ENCODE assay signal across 26 mouse cellular contexts in genomic region chr9:44991821-44992220, GRCm38 (mm10). TPM values are rescaled to one million over a fixed set of nuclear protein-coding genes. Genes with fewer than 3 reads are reported as not detected.
DNase-seq lines count a peak whose midpoint lies in the region; ATAC-seq and TF ChIP-seq lines count a peak whose summit lies in the region.
"Had no signal": no experiment of that assay in that cellular context is flagged by ENCODE, and none has a peak within 500 bp of the region (broad histone marks: within the 10 kb centered on the region; RNA-seq: fewer than 3 reads in every experiment).

No protein-coding gene starts in this region.

- peak; percentile 58 for DNase-seq in heart, embryonic 10.5 days (ENCODE audit: low spot score)
- DNase-seq in 3T3-L1 (ENCODE audit: low read depth, low spot score) (peak; percentile 11), MEL (ENCODE audit: low read depth, low spot score) (peak; percentile 74), R1 (ENCODE audit: low read depth, low spot score) (peak; percentile 43)
- no peak for DNase-seq in layer of hippocampus, postnatal 25 days (ENCODE audit: extremely low spot score in 1 of 2, low spot score in 1 of 2)
- DNase-seq in cerebellum, adult 8-10 months = no peak
- DNase-seq in testis, postnatal 14 days (ENCODE audit: low spot score) = no peak
- DNase-seq: adrenal gland, adult 8-10 months; adrenal gland, postnatal 14 days; adrenal gland, postnatal 36 days; embryo, embryonic 11 days; forebrain, postnatal 0 days had no signal

- ATAC-seq in heart, embryonic 11.5 days (replicated peaks; ENCODE audit: insufficient number of reproducible peaks, low FRiP score, low TSS enrichment) = no peak
- ATAC-seq: activated CD4-positive, CD25-positive, alpha-beta regulatory T cell, adult 4 months; forebrain, embryonic 15.5 days; forebrain, postnatal 0 days; Patski had no signal

- no peak overlapping the region for H3K27ac ChIP-seq in heart, embryonic 10.5 days
- no peak overlapping the region for H3K27ac ChIP-seq in heart, embryonic 11.5 days (ENCODE audit: low read depth, low read length)
- peak overlapping the region; percentile 89 for H3K27ac ChIP-seq in MEL (ENCODE audit: control insufficient read depth, low read depth, low read length)
- H3K27ac ChIP-seq: embryonic facial prominence, embryonic 13.5 days; embryonic facial prominence, embryonic 15.5 days; forebrain, embryonic 10.5 days; forebrain, embryonic 12.5 days; forebrain, embryonic 15.5 days had no signal

- no peaks in the 10 kb centered on the region for H3K79me2 ChIP-seq in MEL (ENCODE audit: control insufficient read depth, insufficient read depth, low read length, poor library complexity)

- TF ChIP-seq CTCF in MEL (IDR thresholded peaks at IDR 0.05 in 2 of 3, conservative IDR thresholded peaks at IDR 0.05 in 1 of 3; ENCODE audit: control insufficient read depth in 1 of 3, insufficient read depth in 1 of 3, low read depth in 2 of 3, low read length in 3 of 3, poor library complexity in 1 of 3, severe bottlenecking in 1 of 3) = no peak

- no peak for TF ChIP-seq RAD21 in MEL (IDR thresholded peaks at IDR 0.05; ENCODE audit: low read depth, low read length)

- WGBS in heart, embryonic 10.5 days = 84% methylated on average over 2 of the region's 2 CpGs
- 75% methylated on average over 2 of the region's 2 CpGs for WGBS in heart, embryonic 11.5 days (ENCODE audit: insufficient replicate concordance)

- no peak overlapping the region for H3K4me3 ChIP-seq in heart, embryonic 10.5 days
- H3K4me3 ChIP-seq in heart, embryonic 11.5 days (ENCODE audit: low read depth, low read length) = no peak overlapping the region
- H3K4me3 ChIP-seq in MEL (ENCODE audit: control insufficient read depth in 1 of 2, insufficient read depth in 1 of 2, low read depth in 2 of 2, low read length in 2 of 2) = peak overlapping the region in 1 of 2 experiments; percentile 10; a peak in 1 of 4 replicates
- H3K4me3 ChIP-seq: embryonic facial prominence, embryonic 13.5 days; embryonic facial prominence, embryonic 15.5 days; erythroblast, embryonic 14.5 days; forebrain, embryonic 10.5 days; forebrain, embryonic 12.5 days; forebrain, embryonic 15.5 days had no signal

- no peak for TF ChIP-seq EP300 in MEL (IDR thresholded peaks at IDR 0.05; ENCODE audit: low read depth in 1 of 2, low read length in 2 of 2)

- no peak overlapping the region for H3K9ac ChIP-seq in heart, embryonic 11.5 days (ENCODE audit: low read depth, low read length)
- no peak overlapping the region for H3K9ac ChIP-seq in MEL (ENCODE audit: control insufficient read depth, low read depth, low read length, poor library complexity, severe bottlenecking)
- H3K9ac ChIP-seq: embryonic facial prominence, embryonic 13.5 days; embryonic facial prominence, embryonic 15.5 days; forebrain, embryonic 12.5 days; forebrain, embryonic 15.5 days; forebrain, postnatal 0 days had no signal

- no peaks in the 10 kb centered on the region for H3K36me3 ChIP-seq in heart, embryonic 10.5 days
- no peaks in the 10 kb centered on the region for H3K36me3 ChIP-seq in heart, embryonic 11.5 days (ENCODE audit: control insufficient read depth, insufficient read depth, low read length)
- peaks cover 0 to 49% of the 10 kb centered on the region in 2 experiments; a peak in 2 of 4 replicates for H3K36me3 ChIP-seq in MEL (ENCODE audit: control insufficient read depth in 1 of 2, insufficient read depth in 2 of 2, low read length in 2 of 2)
- H3K36me3 ChIP-seq: embryonic facial prominence, embryonic 13.5 days; embryonic facial prominence, embryonic 15.5 days; forebrain, embryonic 10.5 days; forebrain, embryonic 12.5 days; forebrain, embryonic 15.5 days; G1E had no signal

- no peak overlapping the region for H3K4me2 ChIP-seq in heart, embryonic 11.5 days
- H3K4me2 ChIP-seq: embryonic facial prominence, embryonic 13.5 days; embryonic facial prominence, embryonic 15.5 days; forebrain, embryonic 12.5 days; forebrain, embryonic 15.5 days had no signal

- TF ChIP-seq POLR2A in MEL (IDR thresholded peaks at IDR 0.05; ENCODE audit: control insufficient read depth in 1 of 2, insufficient read depth in 1 of 2, low read depth in 1 of 2, low read length in 2 of 2, poor library complexity in 1 of 2) = no peak

- no peaks in the 10 kb centered on the region for H3K27me3 ChIP-seq in heart, embryonic 10.5 days (ENCODE audit: insufficient read depth, poor library complexity, severe bottlenecking)
- no peaks in the 10 kb centered on the region for H3K27me3 ChIP-seq in heart, embryonic 11.5 days (ENCODE audit: control insufficient read depth, insufficient read depth, low read length)
- no peaks in the 10 kb centered on the region for H3K27me3 ChIP-seq in MEL (ENCODE audit: control insufficient read depth in 1 of 2, insufficient read depth in 2 of 2, low read length in 2 of 2)
- H3K27me3 ChIP-seq: embryonic facial prominence, embryonic 13.5 days; embryonic facial prominence, embryonic 15.5 days; forebrain, embryonic 15.5 days had no signal

- no peaks in the 10 kb centered on the region for H3K9me3 ChIP-seq in heart, embryonic 10.5 days
- no peaks in the 10 kb centered on the region for H3K9me3 ChIP-seq in heart, embryonic 11.5 days (replicated peaks; ENCODE audit: control insufficient read depth, low read length)
- no peaks in the 10 kb centered on the region for H3K9me3 ChIP-seq in MEL (replicated peaks; ENCODE audit: insufficient read depth, low read length)
- H3K9me3 ChIP-seq: embryonic facial prominence, embryonic 13.5 days; embryonic facial prominence, embryonic 15.5 days; forebrain, embryonic 10.5 days; forebrain, embryonic 12.5 days; forebrain, embryonic 15.5 days; G1E had no signal

- peaks cover 1% of the 10 kb centered on the region; the same call in 1 of the 2 replicates for H3K4me1 ChIP-seq in heart, embryonic 10.5 days
- H3K4me1 ChIP-seq in heart, embryonic 11.5 days (ENCODE audit: control insufficient read depth, insufficient read depth, low read length) = no peaks in the 10 kb centered on the region
- H3K4me1 ChIP-seq in MEL (ENCODE audit: control insufficient read depth in 1 of 2, insufficient read depth in 2 of 2, low read length in 2 of 2) = peaks cover 36 to 49% of the 10 kb centered on the region in 2 experiments
- H3K4me1 ChIP-seq: embryonic facial prominence, embryonic 13.5 days; embryonic facial prominence, embryonic 15.5 days; forebrain, embryonic 10.5 days; forebrain, embryonic 12.5 days; forebrain, embryonic 15.5 days had no signal

TF ChIP-seq in MEL, 35 proteins besides CTCF, POLR2A, EP300 and RAD21:
- TF ChIP-seq TCF12 (IDR thresholded peaks at IDR 0.05; ENCODE audit: low read depth, low read length) (peak; percentile 32; the same call in 1 of the 2 replicates), BHLHE40 (IDR thresholded peaks at IDR 0.05; ENCODE audit: borderline replicate concordance, low read depth, low read length) (0 out of 2 replicates have a peak, but pooled peaks have one; percentile 23), KAT2A (conservative IDR thresholded peaks at IDR 0.05; ENCODE audit: low read depth, low read length) (no peak)

RNA-seq across cellular contexts. Expression of gene Cd3d, which starts 10.2 kb away (rescaled TPM):
- polyA plus RNA-seq in heart, embryonic 10.5 days (2016; fragmentation: Nextera tagmentation; extraction: Ambion mirVana) = not detected in 2 replicates
- not detected in 2 replicates for polyA plus RNA-seq in heart, embryonic 11.5 days (2014; fragmentation: Nextera tagmentation; extraction: Ambion mirVana)
- total RNA-seq in MEL (2012; rRNA removed) = 0.10 TPM in 1 of 2 replicates, not detected in the other
- polyA plus RNA-seq in MEL (2012; ENCODE audit: insufficient read depth in 1 of 2, insufficient read length in 2 of 2, low read depth in 1 of 2, low replicate concordance in 2 of 2, missing spikeins in 1 of 2) = not detected
- total RNA-seq in layer of hippocampus, postnatal 25 days (2021) = not detected
- total RNA-seq: forebrain, postnatal 0 days; G1E had no signal
- polyA plus RNA-seq: C2C12; embryonic facial prominence, embryonic 11.5 days; embryonic facial prominence, embryonic 13.5 days; embryonic facial prominence, embryonic 15.5 days; erythroblast, embryonic 14.5 days; forebrain, embryonic 10.5 days; forebrain, embryonic 12.5 days; forebrain, embryonic 15.5 days; forebrain, postnatal 0 days; G1E; Patski had no signal

RNA-seq across cellular contexts. Expression of gene Cd3g, which starts 11.6 kb away (rescaled TPM):
- polyA plus RNA-seq in heart, embryonic 10.5 days (2016; fragmentation: Nextera tagmentation; extraction: Ambion mirVana) = not detected in 2 replicates
- polyA plus RNA-seq in heart, embryonic 11.5 days (2014; fragmentation: Nextera tagmentation; extraction: Ambion mirVana) = not detected in 2 replicates
- 0.35 and 0.42 TPM in 2 replicates for total RNA-seq in MEL (2012; rRNA removed)
- under 1 TPM in 1 of 2 experiments, not detected in 1; 0.47 TPM for polyA plus RNA-seq in MEL (2012; ENCODE audit: insufficient read depth in 1 of 2, insufficient read length in 2 of 2, low read depth in 1 of 2, low replicate concordance in 2 of 2, missing spikeins in 1 of 2)
- total RNA-seq in layer of hippocampus, postnatal 25 days (2021) = not detected
- total RNA-seq: forebrain, postnatal 0 days had no signal
- polyA plus RNA-seq: C2C12; cerebellum, adult 2 months; embryonic facial prominence, embryonic 11.5 days; erythroblast, embryonic 14.5 days; forebrain, embryonic 10.5 days; forebrain, embryonic 15.5 days; forebrain, postnatal 0 days; Patski had no signal

RNA-seq across cellular contexts. Expression of gene Cd3e, which starts 17.6 kb away (rescaled TPM):
- not detected in 2 replicates for polyA plus RNA-seq in heart, embryonic 10.5 days (2016; fragmentation: Nextera tagmentation; extraction: Ambion mirVana)
- not detected in 2 replicates for polyA plus RNA-seq in heart, embryonic 11.5 days (2014; fragmentation: Nextera tagmentation; extraction: Ambion mirVana)
- total RNA-seq in MEL (2012; rRNA removed) = not detected in 2 replicates
- not detected for polyA plus RNA-seq in MEL (2012; ENCODE audit: insufficient read depth in 1 of 2, insufficient read length in 2 of 2, low read depth in 1 of 2, low replicate concordance in 2 of 2, missing spikeins in 1 of 2)
- not detected for total RNA-seq in layer of hippocampus, postnatal 25 days (2021)
- total RNA-seq: common myeloid progenitor, adult 5-6 weeks; forebrain, postnatal 0 days had no signal
- polyA plus RNA-seq: C2C12; embryonic facial prominence, embryonic 11.5 days; embryonic facial prominence, embryonic 13.5 days; forebrain, embryonic 10.5 days; forebrain, embryonic 12.5 days; forebrain, embryonic 15.5 days; forebrain, postnatal 0 days; G1E; Patski had no signal

RNA-seq across cellular contexts. Expression of gene Ube4a, which starts 26.4 kb away (rescaled TPM):
- 17.8 and 20.9 TPM in 2 replicates for polyA plus RNA-seq in heart, embryonic 10.5 days (2016; fragmentation: Nextera tagmentation; extraction: Ambion mirVana)
- polyA plus RNA-seq in heart, embryonic 11.5 days (2014; fragmentation: Nextera tagmentation; extraction: Ambion mirVana) = 22.7 and 26.5 TPM in 2 replicates
- 23.3 and 24.2 TPM in 2 replicates for total RNA-seq in MEL (2012; rRNA removed)
- polyA plus RNA-seq in MEL (2012; ENCODE audit: insufficient read depth in 1 of 2, insufficient read length in 2 of 2, low read depth in 1 of 2, low replicate concordance in 2 of 2, missing spikeins in 1 of 2) = 10 to 100 TPM; 32.8 to 37.9 TPM
- 10 to 100 TPM; 76.0 to 81.7 TPM for total RNA-seq in layer of hippocampus, postnatal 25 days (2021)

RNA-seq across cellular contexts. Expression of gene Mpzl2, which starts 47.8 kb away (rescaled TPM):
- 1.1 and 5.5 TPM in 2 replicates for polyA plus RNA-seq in heart, embryonic 10.5 days (2016; fragmentation: Nextera tagmentation; extraction: Ambion mirVana)
- polyA plus RNA-seq in heart, embryonic 11.5 days (2014; fragmentation: Nextera tagmentation; extraction: Ambion mirVana) = 0.25 and 1.3 TPM in 2 replicates
- 0.08 and 0.16 TPM in 2 replicates for total RNA-seq in MEL (2012; rRNA removed)
- polyA plus RNA-seq in MEL (2012; ENCODE audit: insufficient read depth in 1 of 2, insufficient read length in 2 of 2, low read depth in 1 of 2, low replicate concordance in 2 of 2, missing spikeins in 1 of 2) = under 1 TPM in 1 of 2 experiments, not detected in 1; 0.39 TPM
- under 1 TPM; 0.75 to 0.79 TPM for total RNA-seq in layer of hippocampus, postnatal 25 days (2021)
- total RNA-seq: common myeloid progenitor, adult 5-6 weeks had no signal
- polyA plus RNA-seq: activated CD4-positive, CD25-positive, alpha-beta regulatory T cell, adult 4 months; C2C12; erythroblast, embryonic 14.5 days; G1E; Patski had no signal

Comparison
In these comparisons a context has a peak if more than half of its experiments do, and no peak if none do; other contexts are left out.
1. DNase-seq: peak in heart, embryonic 10.5 days (single experiment), 3T3-L1 (single experiment), MEL (single experiment) and R1 (single experiment); none in layer of hippocampus, postnatal 25 days (0 of 2), cerebellum, adult 8-10 months (single experiment) and testis, postnatal 14 days (single experiment).